Mouse (Mus musculus): ENCODE measurements around the gene Dcun1d1. TPM values are rescaled to one million over a fixed set of nuclear protein-coding genes. Genes with fewer than 3 reads are reported as not detected.

The Dcun1d1 gene
- total and polyA plus RNA-seq, 3 experiments = 7.7 to 63.0 (median 60.7) TPM

DNA sequence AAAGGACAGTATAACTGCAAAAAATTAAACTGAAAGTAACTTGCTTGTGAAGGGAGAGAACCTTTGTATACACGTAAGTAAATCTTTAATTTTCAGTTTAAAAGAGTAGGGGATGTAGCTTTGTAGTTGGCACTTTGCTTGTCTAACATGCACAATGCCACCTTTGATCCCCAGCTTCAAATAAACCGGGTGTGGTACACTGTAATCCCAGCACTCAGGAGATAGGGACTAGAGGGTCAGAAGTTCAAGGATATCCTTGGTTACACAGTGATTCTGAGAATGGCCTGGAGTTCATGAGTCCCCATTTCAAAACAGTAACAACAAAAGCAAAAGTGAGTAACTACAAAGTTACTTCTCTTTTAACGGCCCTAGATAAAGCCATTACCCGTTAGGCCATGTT is 46.1 kb downstream of the Dcun1d1 start:
- Histone ChIP-seq H3K79me2 (replicated peaks; ENCODE audit: control insufficient read depth, insufficient read depth, low read length) (no peaks in the 10 kb centered on the region), H3K27ac (no peak overlapping the region), H3K4me1 (ENCODE audit: control insufficient read depth, insufficient read depth, low read length) (no peaks in the 10 kb centered on the region), H3K9ac (ENCODE audit: low read depth, low read length) (no peak overlapping the region), H3K36me3 (ENCODE audit: control insufficient read depth, insufficient read depth, low read length) (no peaks in the 10 kb centered on the region), H3K4me3 (no peak overlapping the region), H3K27me3 (ENCODE audit: control insufficient read depth, insufficient read depth, low read length) (no peaks in the 10 kb centered on the region)
- WGBS = 91% methylated on average over 4 of the region's 4 CpGs
- TF ChIP-seq EP300 (IDR thresholded peaks at IDR 0.05; ENCODE audit: insufficient read depth, low read depth, low read length) = no peak
- TF ChIP-seq CTCF (IDR thresholded peaks at IDR 0.05) = no peak
- TF ChIP-seq POLR2A (IDR thresholded peaks at IDR 0.05; ENCODE audit: insufficient read depth, low read depth, low read length) = no peak
- DNase-seq = no peak
- intact Hi-C loops (cut with DNase I) = no loop called here

DNA sequence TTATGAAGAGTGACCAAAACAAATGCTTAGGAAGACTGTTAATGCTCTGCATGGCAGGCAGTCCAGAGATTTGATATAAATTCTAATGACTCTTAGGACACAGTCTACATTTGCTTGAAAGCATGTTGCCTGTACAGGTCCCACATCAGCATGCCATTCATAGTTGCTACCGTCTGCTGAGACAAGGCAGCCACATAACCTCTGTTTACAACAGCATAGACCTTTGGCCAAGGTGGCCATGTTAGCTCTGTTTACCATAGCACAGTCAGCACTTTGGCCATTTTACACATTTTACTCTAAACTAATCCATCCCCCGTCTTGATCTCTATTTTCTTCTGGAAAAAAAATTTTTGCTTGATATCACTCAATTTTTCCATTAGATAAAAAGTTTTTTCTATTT is 47.7 kb downstream of the Dcun1d1 start:
- Histone ChIP-seq H3K79me2 (replicated peaks; ENCODE audit: control insufficient read depth, insufficient read depth, low read length) (no peaks in the 10 kb centered on the region), H3K36me3 (ENCODE audit: control insufficient read depth, insufficient read depth, low read length) (no peaks in the 10 kb centered on the region), H3K4me3 (no peak overlapping the region), H3K27me3 (ENCODE audit: control insufficient read depth, insufficient read depth, low read length) (no peaks in the 10 kb centered on the region), H3K27ac (no peak overlapping the region), H3K4me1 (ENCODE audit: control insufficient read depth, insufficient read depth, low read length) (no peaks in the 10 kb centered on the region), H3K9ac (ENCODE audit: low read depth, low read length) (no peak overlapping the region)
- TF ChIP-seq POLR2A (IDR thresholded peaks at IDR 0.05; ENCODE audit: insufficient read depth, low read depth, low read length) (no peak), CTCF (IDR thresholded peaks at IDR 0.05) (no peak), EP300 (IDR thresholded peaks at IDR 0.05; ENCODE audit: insufficient read depth, low read depth, low read length) (no peak)
- DNase-seq = no peak
- 85% methylated on average over 2 of the region's 2 CpGs for WGBS
- intact Hi-C loops (cut with DNase I) = no loop called here

DNA sequence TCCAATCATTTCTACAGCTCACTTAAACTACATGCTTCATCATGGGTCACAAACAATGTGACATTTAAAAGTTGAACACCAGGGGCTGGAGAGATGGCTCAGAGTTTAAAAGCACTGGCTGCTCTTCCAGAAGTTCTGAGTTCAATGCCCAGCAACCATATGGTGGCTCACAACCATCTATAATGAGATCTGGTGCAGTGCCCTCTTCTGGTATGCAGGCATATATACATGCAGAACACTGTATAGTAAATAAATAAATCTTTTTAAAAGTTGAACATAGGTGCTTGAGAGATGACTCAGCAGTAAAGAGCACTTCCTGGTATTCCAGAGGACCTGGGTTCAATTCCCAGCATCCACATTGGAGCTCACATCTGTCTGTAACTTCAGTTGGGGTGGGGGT is 54.0 kb downstream of the Dcun1d1 start:
- intact Hi-C loops (cut with DNase I) = no loop called here
- H3K4me1 ChIP-seq (ENCODE audit: control insufficient read depth, insufficient read depth, low read length) = no peaks in the 10 kb centered on the region
- TF ChIP-seq POLR2A (IDR thresholded peaks at IDR 0.05; ENCODE audit: insufficient read depth, low read depth, low read length) = no peak
- no peak overlapping the region for H3K9ac ChIP-seq (ENCODE audit: low read depth, low read length)
- no peaks in the 10 kb centered on the region for H3K36me3 ChIP-seq (ENCODE audit: control insufficient read depth, insufficient read depth, low read length)
- H3K4me3 ChIP-seq = no peak overlapping the region
- no peaks in the 10 kb centered on the region for H3K79me2 ChIP-seq (replicated peaks; ENCODE audit: control insufficient read depth, insufficient read depth, low read length)
- DNase-seq = no peak
- H3K27ac ChIP-seq = no peak overlapping the region
- no peaks in the 10 kb centered on the region for H3K27me3 ChIP-seq (ENCODE audit: control insufficient read depth, insufficient read depth, low read length)

DNA sequence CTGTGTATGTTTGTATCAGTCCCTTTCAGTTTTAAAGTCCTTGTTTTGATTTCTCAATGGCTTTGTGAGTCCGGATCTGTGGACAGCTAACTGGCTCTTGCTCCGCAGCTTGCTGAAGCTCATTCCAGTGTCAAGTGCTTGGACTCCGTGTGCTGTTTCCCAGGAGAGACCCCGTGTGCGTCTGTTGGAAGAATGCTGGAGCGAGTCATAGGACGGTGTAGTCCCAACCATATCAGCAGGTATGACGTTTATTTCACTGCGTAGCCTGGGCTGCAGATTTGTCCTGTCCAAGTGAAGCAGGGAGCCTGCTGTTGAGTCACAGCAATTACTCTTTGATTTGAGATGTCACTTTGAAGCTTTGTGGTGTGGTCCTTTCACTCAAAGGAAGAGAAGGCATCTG is 87.9 kb downstream of the Dcun1d1 start:
- peak in 1 of 2 experiments; percentile 18 for DNase-seq
- H3K79me2 ChIP-seq (replicated peaks; ENCODE audit: control insufficient read depth, insufficient read depth, low read length) = no peaks in the 10 kb centered on the region
- intact Hi-C loops (cut with DNase I) = no loop called here
- no peak overlapping the region for H3K9ac ChIP-seq (ENCODE audit: low read depth, low read length)
- 50% methylated on average over 9 of the region's 9 CpGs for WGBS
- no peaks in the 10 kb centered on the region for H3K36me3 ChIP-seq (ENCODE audit: control insufficient read depth, insufficient read depth, low read length)
- no peak for TF ChIP-seq POLR2A (IDR thresholded peaks at IDR 0.05; ENCODE audit: insufficient read depth, low read depth, low read length)
- 0 out of 2 replicates have a peak, but pooled peaks have one; percentile 19 for TF ChIP-seq EP300 (IDR thresholded peaks at IDR 0.05; ENCODE audit: insufficient read depth, low read depth, low read length)
- TF ChIP-seq CTCF (IDR thresholded peaks at IDR 0.05) = no peak
- H3K4me1 ChIP-seq (ENCODE audit: control insufficient read depth, insufficient read depth, low read length) = no peaks in the 10 kb centered on the region
- no peak overlapping the region for H3K27ac ChIP-seq
- no peak overlapping the region for H3K4me3 ChIP-seq
- no peaks in the 10 kb centered on the region for H3K27me3 ChIP-seq (ENCODE audit: control insufficient read depth, insufficient read depth, low read length)

Other genes with a start within 250 kb of the Dcun1d1 start
- gene Atp11b, start 183.3 kb downstream of the Dcun1d1 start, total RNA-seq (2021) = 10 to 100 TPM; 23.4 to 23.5 TPM
- 10.2 and 19.9 TPM in 2 replicates for gene Atp11b, start 183.3 kb downstream of the Dcun1d1 start, polyA plus RNA-seq (2012; rRNA removed)
- 10 to 100 TPM; 80.9 to 98.5 TPM for gene Mccc1, start 63.2 kb upstream of the Dcun1d1 start, total RNA-seq (2021)
- gene Mccc1, start 63.2 kb upstream of the Dcun1d1 start, polyA plus RNA-seq (2012; rRNA removed) = 47.4 and 85.0 TPM in 2 replicates
- gene Ccdc144b, start 116.1 kb upstream of the Dcun1d1 start, total RNA-seq (2021) = not detected
- gene Ccdc144b, start 116.1 kb upstream of the Dcun1d1 start, polyA plus RNA-seq (2012; rRNA removed) = 0.04 TPM in 1 of 2 replicates, not detected in the other
- 10 to 100 TPM; 37.7 to 40.2 TPM for gene Acad9, start 128.5 kb upstream of the Dcun1d1 start, total RNA-seq (2021)
- gene Acad9, start 128.5 kb upstream of the Dcun1d1 start, polyA plus RNA-seq (2012; rRNA removed) = 21.9 and 37.5 TPM in 2 replicates
- gene D3Ertd254e, start 213.6 kb upstream of the Dcun1d1 start, total RNA-seq (2021) = 1 to 10 TPM; 3.4 to 3.7 TPM
- gene D3Ertd254e, start 213.6 kb upstream of the Dcun1d1 start, polyA plus RNA-seq (2012; rRNA removed) = 0.96 and 2.5 TPM in 2 replicates

Data from heart, adult 2 months (tissue).